Mouse (Mus musculus): ENCODE data around the gene Ptgr1. TPM values are rescaled to one million over a fixed set of nuclear protein-coding genes. Genes with fewer than 3 reads are reported as not detected.
A peak's percentile ranks its signal among the peaks of the same experiment; 100 is the strongest.

Gene Ptgr1
- 1 to 10 TPM; 1.6 to 2.4 TPM for total RNA-seq (2021)
- long read RNA-seq, experiment 1, partial matches to known transcripts: 0 of 3 reads
- long read RNA-seq, experiment 1, other reads (novel, unspliced or antisense): 0 of 3 reads
- long read RNA-seq, experiment 2, partial matches to known transcripts: 0 of 3 reads
- long read RNA-seq, experiment 2, other reads (novel, unspliced or antisense): 0 of 3 reads

DNA sequence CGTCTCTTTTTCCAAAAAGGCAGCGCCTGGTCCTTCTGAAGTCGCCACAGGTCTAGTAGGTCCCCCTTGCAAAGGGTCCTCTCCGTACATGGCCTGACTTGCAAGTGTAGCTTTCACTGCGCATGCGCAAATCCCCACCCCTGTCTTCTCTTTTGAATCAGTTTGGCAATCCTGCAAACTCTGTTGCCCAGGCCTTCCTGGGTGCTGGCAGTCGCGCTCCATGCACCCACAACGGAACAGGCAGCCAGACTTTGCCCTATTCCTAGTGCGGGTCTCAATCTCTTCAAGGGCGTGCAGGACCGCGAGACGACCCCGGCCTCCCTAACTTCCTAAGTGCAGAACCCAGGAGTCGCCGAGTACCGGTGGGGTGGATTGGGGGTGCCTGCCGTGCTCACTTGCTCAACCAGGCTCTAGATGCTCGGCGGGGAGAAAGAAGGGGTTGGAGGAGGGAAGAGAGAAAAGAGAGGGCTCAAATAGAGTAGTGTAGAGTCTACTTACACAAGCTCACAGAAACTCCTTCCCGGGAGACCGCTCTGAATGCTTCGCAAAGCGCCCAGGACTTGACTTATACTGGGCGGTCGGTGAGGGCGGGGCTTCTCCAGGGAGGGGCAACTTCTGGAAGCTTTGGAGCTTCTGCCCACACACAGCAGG, at the start of gene Ptgr1:
Gene Ptgr1, minus strand, starts transcription at position 580 of the 651 bp plus-strand sequence.
- DNase-seq (ENCODE audit: low spot score in 2 of 2): peak; percentile 81 to 88
- intact Hi-C loops (cut with DNase I): loop anchor here (5.0 kb wide), 1 partner anchor 201 kb away; the partner anchor contains the start of gene Ugcg

DNA sequence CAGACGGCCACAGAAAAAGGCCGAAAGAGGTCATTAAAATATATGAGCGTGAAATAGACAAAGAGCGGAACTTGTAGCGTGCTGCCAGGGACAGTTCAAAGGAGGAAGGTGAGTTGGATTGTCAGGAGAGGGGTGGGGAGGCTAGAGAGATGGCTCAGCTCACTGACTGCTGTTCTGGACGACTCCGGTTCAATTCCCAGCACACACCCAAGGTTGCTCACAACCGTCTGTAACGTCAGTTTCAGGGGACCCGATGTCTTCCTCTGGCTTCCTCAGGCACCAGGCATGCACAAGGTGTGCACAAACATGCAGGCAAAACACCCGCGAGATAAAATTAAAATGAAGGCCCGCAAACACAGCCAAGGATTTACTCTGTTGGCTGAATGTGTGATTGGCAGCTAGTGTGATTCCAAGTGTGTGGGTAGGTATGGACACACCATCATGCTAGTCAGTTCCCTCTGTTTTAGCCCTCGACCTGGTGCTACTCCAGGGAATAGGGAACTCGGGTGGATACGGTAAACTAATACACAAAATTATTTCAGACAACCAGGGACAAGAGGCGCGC, 48.9 kb upstream of the Ptgr1 start:
- intact Hi-C loops (cut with DNase I): loop anchor here (5.0 kb wide), 1 partner anchor 34 kb away; the partner anchor contains the start of gene Gm20503
- DNase-seq (ENCODE audit: low spot score in 2 of 2): peak in 1 of 2 experiments; percentile 13

GRCm38 (mm10) chr4:59034918-59035785, 48.2 kb upstream of the Ptgr1 start, which contains the start of gene Gng10:
Gng10 (plus strand) TSS chr4:59035088.
- intact Hi-C loops (cut with DNase I): loop anchor here (5.0 kb wide), 1 partner anchor 33 kb away; the partner anchor contains the start of gene Gm20503
- DNase-seq (ENCODE audit: low spot score in 2 of 2): peak; percentile 66 to 69

DNA sequence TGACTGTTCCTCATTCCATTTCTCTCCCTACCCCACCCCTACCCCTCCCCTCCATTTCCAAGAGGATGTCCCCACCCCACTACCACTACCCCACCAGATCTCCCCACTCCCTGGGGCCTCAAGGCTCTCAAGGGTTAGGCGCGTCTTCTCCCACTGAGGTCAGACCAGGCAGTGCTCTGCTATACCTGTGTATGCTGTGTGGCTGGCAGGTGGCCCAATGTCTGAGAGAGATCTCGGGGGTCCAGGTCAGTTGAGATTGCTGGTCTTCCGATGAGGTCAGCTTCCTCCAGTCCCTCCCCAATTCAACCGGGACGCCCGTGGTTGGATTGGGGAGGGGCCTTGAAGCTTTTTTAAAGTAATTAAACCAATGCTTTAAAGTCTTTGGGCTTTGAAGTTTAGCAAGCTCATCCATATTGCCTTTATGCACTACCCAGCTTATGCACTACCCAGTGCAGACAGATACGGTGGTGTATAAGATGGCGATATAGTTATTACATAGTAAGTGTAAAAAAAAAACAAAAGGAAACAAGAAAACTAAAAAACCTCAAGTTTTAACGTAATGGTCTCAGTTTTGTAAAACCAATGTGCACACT, 47.5 kb upstream of the Ptgr1 start:
- DNase-seq (ENCODE audit: low spot score in 2 of 2): peak in 1 of 2 experiments; percentile 12

GRCm38 (mm10) chr4:59016922-59017321, 30.0 kb upstream of the Ptgr1 start:
- DNase-seq (ENCODE audit: low spot score in 2 of 2): no peak
- intact Hi-C loops (cut with DNase I): no loop called here

More for the DNA sequence above, 47.5 kb upstream of the Ptgr1 start:
- intact Hi-C loops (cut with DNase I): no loop called here

DNA sequence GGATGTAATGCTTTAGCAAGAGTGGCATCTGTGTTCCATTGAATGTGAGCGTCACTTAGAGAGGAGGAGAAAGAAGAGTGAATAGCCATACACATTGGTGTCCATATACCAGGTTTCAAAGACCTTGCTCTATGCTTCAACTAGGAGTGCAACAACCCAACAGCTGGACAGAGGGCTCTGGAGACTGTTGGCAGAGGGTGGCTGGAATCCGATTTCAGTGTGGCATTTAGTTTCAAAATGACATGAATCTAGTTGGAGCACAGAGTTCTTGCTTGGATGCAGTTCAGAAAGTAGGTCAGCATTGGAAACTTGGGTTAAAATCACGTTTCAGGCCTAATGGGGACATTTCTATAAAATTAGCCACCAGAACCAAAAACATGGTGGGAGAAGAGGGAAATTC, 28.3 kb upstream of the Ptgr1 start:
- intact Hi-C loops (cut with DNase I): no loop called here
- no peak for DNase-seq (ENCODE audit: low spot score in 2 of 2)

- no peak for DNase-seq (ENCODE audit: low spot score in 2 of 2)
- intact Hi-C loops (cut with DNase I): no loop called here
These were observed 24.5 kb upstream of the Ptgr1 start for GRCm38 (mm10) chr4:59011446-59011845.

GRCm38 (mm10) chr4:59009696-59010095, 22.8 kb upstream of the Ptgr1 start:
- intact Hi-C loops (cut with DNase I): no loop called here
- DNase-seq (ENCODE audit: low spot score in 2 of 2): no peak

- DNase-seq (ENCODE audit: low spot score in 2 of 2): no peak
- intact Hi-C loops (cut with DNase I): no loop called here
These were observed 22.3 kb upstream of the Ptgr1 start for GRCm38 (mm10) chr4:59009186-59009585.

GRCm38 (mm10) chr4:59007974-59008373, 21.1 kb upstream of the Ptgr1 start:
- no peak for DNase-seq (ENCODE audit: low spot score in 2 of 2)
- intact Hi-C loops (cut with DNase I): no loop called here

DNA sequence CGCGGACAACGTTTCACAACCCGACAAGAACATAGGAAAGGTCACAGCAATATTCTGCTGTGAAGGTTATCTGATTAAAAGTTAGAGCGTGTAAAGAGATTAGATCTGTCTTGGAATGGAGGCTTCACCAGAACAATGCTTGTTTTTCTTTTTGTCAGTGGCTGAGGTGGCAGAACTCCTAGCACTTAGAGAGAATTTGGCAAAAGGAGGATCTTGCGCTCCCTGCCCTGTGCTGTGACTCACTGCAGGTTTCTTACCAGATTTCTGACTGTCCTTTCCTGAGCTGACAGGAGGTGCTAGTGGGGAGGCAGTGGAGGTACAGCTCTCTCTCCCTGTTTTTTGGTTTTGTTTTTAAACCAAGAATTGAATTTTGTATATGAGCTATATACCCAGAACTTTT, 20.1 kb upstream of the Ptgr1 start:
- intact Hi-C loops (cut with DNase I): no loop called here

DNA sequence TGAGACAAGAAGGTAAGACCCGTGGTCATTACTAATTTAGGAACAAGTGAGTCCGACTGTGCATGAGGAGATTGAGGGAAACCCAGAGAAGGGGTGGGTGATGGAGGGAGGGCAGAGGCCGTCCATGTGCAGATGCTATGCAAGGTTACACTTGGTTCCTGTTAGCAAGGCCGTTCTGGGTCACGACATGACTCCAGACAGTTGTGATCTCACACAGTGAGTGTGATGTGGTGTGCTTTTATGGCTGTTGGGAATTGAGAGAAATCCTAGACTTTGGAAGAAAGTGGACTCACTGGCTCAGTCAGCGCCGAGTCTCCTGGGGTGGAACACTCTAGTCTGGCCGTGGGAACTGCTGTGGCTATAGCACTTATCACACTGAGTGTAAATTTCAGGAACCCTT, 19.3 kb upstream of the Ptgr1 start:
- DNase-seq (ENCODE audit: low spot score in 2 of 2): no peak
- intact Hi-C loops (cut with DNase I): no loop called here

More for the DNA sequence above, 20.1 kb upstream of the Ptgr1 start:
- no peak for DNase-seq (ENCODE audit: low spot score in 2 of 2)

DNA sequence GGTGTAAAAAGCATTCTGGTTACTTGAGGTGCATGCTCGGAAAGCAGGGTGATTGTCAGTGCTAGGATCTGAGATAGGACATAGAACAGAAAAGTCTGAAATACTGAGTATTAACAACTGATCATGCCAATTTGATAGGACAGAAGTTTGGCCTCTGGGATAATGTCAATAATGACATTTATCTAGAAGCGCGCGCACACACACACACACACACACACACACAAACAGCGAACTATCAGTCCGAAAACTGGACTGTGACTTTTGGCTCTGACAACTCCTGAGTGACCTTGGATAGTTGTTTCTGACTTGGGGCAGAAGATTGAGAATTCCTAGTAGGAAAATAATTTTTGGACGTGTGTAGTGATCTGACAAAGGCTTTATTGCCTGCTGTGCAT, 16.9 kb upstream of the Ptgr1 start:
- no peak for DNase-seq (ENCODE audit: low spot score in 2 of 2)
- intact Hi-C loops (cut with DNase I): loop anchor here (5.0 kb wide), 1 partner anchor 33 kb away; the partner anchor contains the start of gene Gng10

DNA sequence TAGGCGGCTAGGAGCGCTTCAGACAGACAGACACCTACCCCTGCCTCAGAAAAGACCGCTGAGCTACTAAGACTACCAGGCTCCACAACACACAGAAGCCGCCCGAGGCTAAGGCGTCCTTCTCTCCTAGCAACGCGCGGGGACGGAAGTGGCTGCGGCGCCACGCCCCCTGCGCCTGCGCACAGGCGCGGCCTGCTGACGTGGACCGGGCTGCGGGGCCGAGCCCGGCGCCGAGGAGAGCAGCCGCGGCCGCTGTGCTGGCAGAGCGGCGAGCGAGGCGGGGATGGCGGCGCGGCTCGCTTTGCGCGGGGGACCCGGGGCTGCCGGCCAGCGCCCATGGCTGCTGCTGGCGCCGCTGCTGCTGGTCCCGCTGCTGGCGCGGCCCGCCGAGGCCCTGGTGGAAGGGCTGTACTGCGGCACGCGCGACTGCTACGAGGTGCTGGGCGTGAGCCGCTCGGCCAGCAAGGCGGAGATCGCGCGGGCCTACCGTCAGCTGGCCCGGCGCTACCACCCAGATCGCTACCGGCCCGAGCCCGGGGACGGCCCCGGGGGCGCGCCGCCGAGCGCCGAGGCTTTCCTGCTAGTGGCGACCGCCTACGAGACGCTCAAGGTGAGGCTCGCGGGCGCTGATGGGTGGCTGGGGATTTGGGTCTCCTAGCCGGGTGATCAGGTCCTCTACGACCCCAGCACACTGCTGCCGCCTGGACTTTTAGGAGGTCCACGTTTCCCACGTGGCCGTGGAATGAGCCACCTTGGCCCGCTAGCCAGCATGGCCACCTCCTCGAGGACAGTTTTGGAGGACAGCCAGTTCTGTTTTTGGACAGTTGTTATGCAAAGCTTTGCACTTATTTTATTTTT, 16.3 kb upstream of the Ptgr1 start, which contains the start of gene Gm20503:
Gene Gm20503, plus strand, starts transcription at position 263 of the 858 bp plus-strand sequence.
- intact Hi-C loops (cut with DNase I): loop anchor here (5.0 kb wide), 1 partner anchor 34 kb away; the partner anchor contains the start of gene Gng10

GRCm38 (mm10) chr4:59000614-59001013, 13.7 kb upstream of the Ptgr1 start:
- intact Hi-C loops (cut with DNase I): loop anchor here (2.0 to 5.0 kb wide), 2 partner anchors 16 to 37 kb away; partner anchors contain the start of gene Gng10
- no peak for DNase-seq (ENCODE audit: low spot score in 2 of 2)

More for the DNA sequence above, 16.3 kb upstream of the Ptgr1 start, which contains the start of gene Gm20503:
- peak; percentile 89 to 92 for DNase-seq (ENCODE audit: low spot score in 2 of 2)

DNA sequence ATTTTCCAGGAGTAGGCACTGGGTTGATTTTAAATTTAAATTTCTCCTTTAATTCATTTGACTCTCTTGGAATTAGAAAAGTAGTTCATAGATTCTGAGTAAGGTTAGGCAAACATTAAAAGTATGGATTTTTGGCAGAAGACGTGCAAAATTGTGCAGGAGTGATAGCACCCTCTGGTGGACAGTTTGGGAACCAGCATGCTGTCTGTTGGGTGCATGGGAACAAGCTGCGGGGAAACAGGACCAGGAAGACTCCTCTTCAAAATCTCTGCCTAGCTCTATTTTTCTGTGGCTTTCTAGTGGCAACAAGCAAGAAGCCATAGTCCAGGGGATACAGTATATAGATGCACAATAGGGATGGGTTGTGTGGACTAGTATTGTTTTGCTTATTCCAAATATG, 12.8 kb upstream of the Ptgr1 start:
- intact Hi-C loops (cut with DNase I): loop anchor here (2.0 to 5.0 kb wide), 2 partner anchors 15 to 38 kb away; partner anchors contain the start of gene Gng10
- DNase-seq (ENCODE audit: low spot score in 2 of 2): peak; percentile 85 to 86

- DNase-seq (ENCODE audit: low spot score in 2 of 2): no peak
- intact Hi-C loops (cut with DNase I): no loop called here
These were observed 11.8 kb upstream of the Ptgr1 start for GRCm38 (mm10) chr4:58998688-58999087.

GRCm38 (mm10) chr4:58997081-58997480, 10.2 kb upstream of the Ptgr1 start:
- DNase-seq (ENCODE audit: low spot score in 2 of 2): no peak
- intact Hi-C loops (cut with DNase I): no loop called here

All from left cerebral cortex, postnatal 14 days (tissue).